Mouse (Mus musculus): ENCODE data around the gene Ripk1. TPM values are rescaled to one million over a fixed set of nuclear protein-coding genes. Genes with fewer than 3 reads are reported as not detected.

Ripk1 gene
- 1 to 10 TPM; 5.7 to 9.7 TPM for total RNA-seq (2021)

DNA sequence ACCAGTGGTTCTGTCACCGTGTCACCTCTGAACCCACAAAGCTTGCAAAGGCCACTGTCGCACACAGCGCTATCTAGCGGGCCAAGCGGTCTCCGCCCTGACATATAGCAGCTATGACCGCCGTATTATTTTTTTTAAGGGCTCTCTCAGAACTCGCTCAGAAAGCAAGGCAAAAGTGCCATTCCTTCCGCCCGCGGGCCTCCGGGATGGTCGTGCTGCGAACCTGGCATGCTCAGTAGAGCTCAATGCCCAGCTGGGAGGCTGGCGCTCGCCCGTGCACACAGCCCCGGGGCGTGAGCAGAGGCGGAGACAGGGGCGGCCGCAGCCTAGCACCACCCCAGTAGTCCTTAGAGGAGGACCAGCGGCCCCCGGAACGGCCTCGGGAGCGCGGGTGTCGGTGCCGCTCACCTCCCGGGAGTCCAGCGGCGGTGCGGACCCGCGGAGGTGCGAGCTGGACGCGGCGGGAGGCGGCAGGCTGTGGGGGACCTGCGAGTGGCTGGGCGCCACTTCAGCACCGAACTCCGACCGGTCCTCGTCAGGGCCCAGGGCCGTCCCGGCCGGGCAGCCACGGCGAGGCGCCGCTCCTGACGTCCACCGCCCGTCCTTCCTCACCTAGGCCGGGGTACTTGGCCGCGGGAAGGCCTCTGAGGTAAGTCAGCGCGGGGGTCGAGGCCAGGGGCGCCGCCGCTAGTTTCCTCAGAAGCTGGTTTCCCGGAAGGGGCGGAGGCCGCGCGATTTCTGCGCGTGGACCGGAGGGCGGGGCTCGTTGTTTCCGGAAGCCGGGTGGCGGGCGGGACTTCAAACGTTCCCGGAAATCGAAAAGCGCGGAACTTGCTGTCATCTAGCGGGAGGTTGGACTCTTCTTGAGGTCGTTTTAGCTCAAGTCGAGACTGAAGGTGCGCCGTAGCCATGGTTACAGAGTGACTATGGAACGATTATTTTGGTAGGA is at the start of gene Ripk1, which contains the start of gene Serpinb6a:
Ripk1 (plus strand) TSS at position 306 of the 949 bp plus-strand sequence.
Serpinb6a (minus strand) TSS at position 737 of the 949 bp plus-strand sequence.
- peak; percentile 79 to 87 for DNase-seq (ENCODE audit: extremely low spot score in 1 of 2, low spot score in 1 of 2)

DNA sequence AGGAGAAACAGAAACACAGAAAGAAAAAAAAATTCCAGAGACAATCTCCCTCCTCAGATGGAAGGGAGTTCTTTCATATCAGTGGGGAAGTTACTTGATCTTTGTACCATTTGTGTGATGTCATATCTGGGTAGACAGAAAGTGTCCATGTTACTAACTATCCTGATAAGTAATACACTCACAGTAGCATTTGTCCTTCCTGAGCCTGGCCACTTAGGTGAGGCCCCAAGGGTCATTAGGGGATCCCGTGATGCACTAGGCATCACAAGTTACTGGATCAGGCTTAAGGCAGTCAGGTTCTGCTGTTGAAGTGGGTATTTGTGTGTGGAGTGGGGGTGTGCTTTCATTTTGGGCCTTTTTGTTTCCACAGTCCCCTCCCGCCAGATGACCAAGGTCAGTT is 49.2 kb upstream of the Ripk1 start:
- DNase-seq (ENCODE audit: extremely low spot score in 1 of 2, low spot score in 1 of 2), result no peak

DNA sequence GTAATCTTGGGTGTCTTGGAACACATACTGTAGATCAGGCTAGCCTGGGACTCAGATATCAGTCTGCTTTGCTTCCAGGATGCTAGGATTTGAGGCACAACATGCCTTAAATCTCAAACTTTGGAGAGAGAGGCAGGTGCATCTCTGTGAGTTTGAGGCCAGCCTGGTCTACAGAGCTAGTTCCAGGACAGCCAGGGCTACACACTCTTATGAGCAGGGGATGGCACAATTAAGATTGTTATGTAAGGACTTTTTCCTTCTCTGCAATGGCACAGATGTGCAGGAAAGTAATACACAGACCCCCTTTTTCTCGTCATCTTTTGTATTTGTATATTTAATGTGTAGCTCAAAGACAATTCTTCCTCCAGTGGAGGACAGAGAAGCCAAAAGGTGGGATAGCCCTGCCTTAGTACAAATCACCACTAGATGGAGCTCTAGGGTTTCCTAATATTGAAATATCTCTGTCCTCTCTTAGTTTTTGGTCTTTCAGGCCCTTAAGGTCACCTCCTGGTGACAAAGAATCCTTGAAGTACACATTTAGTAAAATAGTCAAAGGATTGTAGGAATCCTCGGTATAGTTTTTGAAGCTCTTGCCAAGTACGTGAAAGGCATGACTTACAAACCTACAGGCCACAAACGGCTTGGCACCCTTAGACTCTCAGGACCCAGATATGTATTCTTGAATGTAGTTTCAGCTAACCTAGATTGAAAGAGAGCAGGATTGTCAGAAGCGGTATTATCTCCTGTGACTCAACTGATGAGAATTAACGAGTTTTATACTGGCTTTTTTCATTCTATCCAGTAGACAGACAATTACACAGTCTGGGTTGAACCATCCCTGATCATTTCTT is 45.4 kb upstream of the Ripk1 start:
- DNase-seq (ENCODE audit: extremely low spot score in 1 of 2, low spot score in 1 of 2), result no peak

DNA sequence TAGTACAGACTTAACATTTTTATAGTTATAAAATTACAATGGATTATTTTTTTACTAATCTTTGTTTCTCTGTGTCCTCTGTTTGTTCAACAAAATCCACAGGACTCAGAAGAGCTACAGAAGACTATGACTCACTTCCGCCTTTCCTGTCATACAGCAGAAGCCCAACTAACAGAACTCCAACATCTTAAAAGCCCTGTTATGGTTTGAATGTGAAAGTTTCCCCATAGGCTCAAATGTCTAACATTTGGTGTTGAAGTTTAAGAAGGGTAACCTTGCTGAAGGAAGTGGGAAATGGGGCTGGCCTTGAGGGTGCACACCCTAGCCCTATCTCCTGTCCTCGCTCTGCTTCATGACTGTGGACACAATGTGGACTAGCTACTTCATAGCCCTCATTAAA is 42.4 kb upstream of the Ripk1 start:
- DNase-seq (ENCODE audit: extremely low spot score in 1 of 2, low spot score in 1 of 2), result no peak

DNA sequence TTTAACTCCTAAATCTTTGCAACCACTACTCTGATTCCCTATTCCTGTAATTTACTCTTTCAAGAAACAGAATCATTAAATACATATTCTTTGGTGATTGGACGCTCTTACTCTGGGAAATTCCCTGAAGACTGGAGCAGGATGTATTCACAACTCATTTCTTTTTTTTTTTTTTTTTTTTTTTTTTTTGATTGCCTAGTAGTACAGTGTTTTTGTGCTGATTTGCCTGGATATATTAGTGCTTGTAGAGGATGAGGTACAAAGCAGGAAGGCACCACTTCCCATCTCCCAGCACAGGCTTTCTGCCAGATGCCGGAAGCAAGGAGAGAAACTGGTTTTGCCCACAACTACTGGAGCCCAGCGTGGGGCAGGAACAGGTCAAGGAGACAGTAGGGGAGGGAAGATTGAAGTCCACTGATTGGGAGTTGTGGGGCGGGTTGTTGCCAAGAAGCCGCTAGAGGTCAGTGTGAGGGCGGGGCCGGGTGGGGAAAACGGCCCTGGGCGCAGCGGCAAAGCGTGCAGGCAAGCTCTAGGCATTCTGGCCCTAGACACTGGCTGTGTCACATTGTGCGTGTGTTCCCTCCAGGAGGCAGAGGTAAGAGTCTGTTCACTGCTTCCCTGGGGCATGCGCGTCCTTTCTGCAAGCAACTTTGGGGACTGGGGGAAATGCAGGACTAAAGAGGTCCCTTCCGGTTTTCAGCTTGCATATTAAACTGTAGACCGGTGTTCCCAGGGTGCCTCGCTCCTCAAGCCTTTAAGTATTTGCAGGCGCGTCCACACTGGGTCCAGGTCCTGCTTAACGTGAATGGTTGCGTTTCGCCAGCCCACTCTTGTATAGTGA is 37.7 kb upstream of the Ripk1 start, which contains the start of gene Nqo2:
Nqo2 (plus strand) TSS at position 482 of the 841 bp plus-strand sequence.
- DNase-seq (ENCODE audit: extremely low spot score in 1 of 2, low spot score in 1 of 2), result peak; percentile 33 to 36

DNA sequence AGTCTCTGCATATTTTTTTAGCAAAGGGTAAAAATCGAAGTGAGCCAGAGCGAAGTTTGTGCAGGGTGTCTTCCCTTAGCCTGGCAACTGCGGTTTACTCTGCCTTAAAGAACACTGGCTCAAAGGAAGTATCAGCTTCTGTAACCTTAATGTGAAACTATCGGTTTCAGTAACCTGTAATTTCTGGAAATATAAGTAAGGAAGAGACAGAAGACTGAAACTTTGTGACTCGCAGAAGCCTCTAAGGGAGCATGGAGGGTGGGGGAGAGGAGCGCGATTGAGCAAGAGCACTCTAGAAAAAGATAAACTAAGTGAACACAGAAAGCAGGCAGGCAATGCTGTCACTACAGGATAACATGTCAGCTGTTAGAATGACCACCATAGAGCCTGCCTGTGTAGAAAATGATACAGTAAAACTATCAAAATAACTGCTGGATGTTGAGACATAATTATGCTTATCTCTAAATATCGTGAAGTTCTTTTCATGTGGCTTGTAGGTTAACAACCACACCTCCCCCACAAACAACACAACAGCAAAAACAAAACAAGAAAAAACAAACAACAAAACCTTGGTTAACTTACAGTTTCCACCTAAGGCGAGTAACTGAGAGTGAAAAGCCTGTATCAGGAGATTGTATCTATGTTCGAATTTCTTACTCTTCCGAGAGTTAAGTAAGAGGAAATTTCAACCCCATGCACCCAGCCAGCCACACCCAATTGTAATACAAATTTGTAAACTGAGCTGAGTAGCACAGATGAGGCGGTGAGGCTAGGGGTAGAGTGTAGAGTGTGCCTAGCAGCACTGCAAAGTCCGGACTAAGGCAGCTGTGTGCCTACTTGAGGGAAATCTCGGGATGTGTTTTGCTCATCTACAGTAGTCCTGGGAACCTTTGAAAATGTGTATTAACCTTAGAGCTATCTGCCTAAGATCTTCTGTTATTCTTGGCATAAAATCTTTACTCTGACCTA is 36.8 kb upstream of the Ripk1 start:
- no peak for DNase-seq (ENCODE audit: extremely low spot score in 1 of 2, low spot score in 1 of 2)

DNA sequence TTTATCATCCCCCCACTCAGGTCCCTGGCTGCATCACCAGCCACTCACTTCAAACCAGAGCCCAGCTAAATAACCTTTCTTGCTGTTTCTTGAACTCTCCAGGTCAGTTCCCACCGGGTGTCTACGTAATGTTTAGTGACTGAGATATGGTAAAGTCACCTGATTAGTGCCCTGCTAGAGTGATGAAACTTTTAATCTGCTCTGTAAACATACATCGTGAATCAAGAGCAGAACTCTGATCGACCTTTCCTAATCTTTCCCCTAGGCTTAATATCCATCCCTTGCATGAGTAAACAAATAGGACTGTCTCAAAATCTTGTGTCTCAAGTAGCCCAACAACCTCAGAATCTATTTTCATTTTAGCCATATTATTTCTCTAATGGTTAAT is 36.1 kb upstream of the Ripk1 start:
- no peak for DNase-seq (ENCODE audit: extremely low spot score in 1 of 2, low spot score in 1 of 2)

DNA sequence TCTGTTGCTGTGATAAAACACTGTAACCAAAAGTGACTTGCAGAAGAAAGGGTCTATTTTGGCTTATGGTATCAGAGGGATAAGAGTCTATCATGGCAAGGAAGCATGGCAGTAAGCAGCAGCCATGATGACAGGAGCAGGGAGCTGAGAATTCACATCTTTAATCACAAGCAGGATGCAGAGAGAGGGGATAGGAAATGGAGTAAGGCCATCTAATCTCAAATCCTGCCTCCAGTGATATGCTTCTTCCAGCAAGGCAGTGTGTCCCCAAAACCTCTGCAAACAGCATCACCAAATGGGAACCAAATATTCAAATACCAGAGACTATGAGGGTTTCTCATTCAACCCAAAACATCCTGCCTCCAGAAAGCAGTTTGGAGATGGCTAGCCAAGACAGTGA is 35.6 kb upstream of the Ripk1 start:
- no peak for DNase-seq (ENCODE audit: extremely low spot score in 1 of 2, low spot score in 1 of 2)

DNA sequence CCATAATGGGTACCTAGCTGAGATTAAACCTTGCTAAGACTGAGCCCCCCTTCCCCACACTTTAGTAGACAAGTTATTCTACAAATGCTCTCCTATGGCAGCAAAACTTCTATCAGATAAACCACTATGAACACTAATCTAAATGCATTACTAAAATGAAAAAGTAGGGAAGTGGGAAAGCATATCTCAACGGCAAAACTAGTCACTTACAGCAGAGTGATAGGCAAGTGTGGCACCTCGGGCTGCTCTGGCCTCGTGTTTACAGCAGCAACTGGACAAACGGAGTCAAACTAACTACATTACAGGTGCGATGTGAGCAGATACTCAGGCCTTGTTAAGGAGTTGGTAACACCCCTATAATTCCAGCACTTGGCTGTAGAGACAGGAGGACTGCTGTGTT is 12.5 kb upstream of the Ripk1 start:
- DNase-seq (ENCODE audit: extremely low spot score in 1 of 2, low spot score in 1 of 2), result no peak

DNA sequence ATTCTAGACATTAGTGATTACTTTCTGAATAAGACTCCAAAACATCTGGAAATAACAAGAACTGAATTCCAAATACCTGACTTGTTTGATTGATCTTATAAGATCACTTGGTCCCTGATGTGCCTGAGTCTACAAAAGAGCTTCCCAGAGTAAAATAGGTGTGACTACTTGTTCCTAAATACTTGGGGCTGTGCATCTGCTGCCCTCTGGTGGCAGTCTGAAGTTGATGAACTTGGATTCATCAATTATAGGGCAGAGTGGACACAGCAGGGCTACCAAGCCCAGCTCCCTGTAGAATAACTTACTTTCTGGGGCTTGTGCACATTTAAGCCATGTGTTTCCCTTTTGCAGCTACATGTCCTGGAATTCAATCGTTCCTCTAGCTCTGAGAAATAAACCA is 7.0 kb upstream of the Ripk1 start:
- peak; percentile 50 to 79 for DNase-seq (ENCODE audit: extremely low spot score in 1 of 2, low spot score in 1 of 2)

DNA sequence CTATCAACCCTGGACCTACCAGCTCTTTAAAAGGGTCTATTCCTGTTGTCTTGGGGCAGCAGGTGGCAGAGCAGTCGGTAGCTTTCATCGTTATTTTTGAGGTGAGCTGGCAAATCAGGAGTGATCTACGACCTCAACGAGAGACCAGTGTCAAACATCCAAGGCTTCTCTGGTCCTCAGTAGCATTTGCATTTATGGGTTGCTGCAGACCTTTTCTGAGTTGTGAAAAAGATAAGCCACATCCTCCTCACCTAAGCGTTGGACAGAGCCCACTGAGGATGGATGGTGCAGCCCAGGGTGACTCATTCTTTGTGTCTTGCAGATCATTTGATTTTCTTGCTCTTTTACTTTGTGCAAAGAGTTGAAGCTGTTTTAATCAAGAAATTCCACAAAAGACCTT is 895 bp downstream of the Ripk1 start:
- DNase-seq (ENCODE audit: extremely low spot score in 1 of 2, low spot score in 1 of 2), result no peak

DNA sequence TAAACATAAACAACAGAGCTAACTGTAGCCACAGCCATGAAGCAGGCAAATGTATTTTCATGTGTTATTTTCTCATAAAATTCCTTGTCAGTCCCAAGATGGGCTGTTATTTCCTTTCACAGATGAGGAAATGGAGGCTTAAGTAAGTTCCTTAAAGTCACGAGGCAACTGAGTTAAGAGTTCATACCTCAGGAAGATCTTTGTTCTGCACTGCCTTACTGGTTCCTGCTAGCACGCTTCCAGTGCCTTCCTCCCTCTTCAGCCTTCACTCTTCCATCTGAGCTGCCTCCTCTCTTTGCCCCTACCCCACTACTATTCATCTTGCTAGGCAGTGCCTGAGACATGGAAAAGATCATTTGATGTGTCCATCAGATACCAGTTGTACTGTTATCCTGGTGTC is 5.1 kb downstream of the Ripk1 start:
- DNase-seq (ENCODE audit: extremely low spot score in 1 of 2, low spot score in 1 of 2), result no peak

DNA sequence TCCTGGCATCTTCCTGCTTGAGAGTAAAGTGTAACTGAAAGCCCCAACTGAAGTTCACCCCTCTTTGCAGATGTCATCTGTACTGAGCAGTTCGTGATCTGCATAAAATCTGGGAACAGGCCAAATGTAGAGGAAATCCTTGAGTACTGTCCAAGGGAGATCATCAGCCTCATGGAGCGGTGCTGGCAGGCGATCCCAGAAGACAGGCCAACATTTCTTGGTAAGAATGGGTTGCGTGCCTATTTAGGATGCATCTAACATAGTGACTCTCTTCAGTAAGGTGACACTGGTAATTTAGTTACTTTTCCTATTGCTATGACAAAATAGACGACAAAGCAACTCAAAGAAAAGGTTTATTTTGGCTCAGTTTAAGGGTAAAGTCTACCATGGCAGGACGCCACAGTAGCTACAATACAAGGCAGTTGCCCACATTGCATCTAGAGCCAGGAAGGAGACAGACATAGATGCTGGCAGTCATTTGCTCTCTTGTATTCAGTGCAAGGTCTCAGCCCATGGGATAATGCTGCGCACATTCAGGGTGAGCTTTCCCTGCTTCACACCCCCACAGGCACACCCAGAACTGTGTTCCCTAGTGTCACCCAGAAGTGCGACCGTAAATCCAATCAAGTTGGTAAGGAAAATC is 14.9 kb downstream of the Ripk1 start:
- DNase-seq (ENCODE audit: extremely low spot score in 1 of 2, low spot score in 1 of 2), result no peak

DNA sequence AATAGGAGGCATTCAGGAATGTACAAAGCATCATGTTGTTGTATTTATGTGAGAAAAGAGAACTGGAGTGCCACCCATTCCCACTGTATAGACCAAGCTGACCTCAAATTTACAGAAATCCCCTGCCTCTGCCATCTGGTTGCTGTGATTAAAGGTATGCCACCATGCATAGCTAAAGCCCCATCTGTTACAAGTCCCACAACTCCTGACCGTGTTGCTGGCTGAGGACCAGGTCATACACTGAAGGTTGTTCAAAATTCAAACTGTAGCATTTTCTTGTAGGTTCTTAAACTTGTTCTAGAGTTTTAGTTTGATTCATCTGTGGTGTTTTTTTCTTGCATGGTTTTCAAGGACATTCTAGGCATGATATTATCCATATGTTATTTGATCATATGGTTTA is 16.4 kb downstream of the Ripk1 start:
- no peak for DNase-seq (ENCODE audit: extremely low spot score in 1 of 2, low spot score in 1 of 2)

DNA sequence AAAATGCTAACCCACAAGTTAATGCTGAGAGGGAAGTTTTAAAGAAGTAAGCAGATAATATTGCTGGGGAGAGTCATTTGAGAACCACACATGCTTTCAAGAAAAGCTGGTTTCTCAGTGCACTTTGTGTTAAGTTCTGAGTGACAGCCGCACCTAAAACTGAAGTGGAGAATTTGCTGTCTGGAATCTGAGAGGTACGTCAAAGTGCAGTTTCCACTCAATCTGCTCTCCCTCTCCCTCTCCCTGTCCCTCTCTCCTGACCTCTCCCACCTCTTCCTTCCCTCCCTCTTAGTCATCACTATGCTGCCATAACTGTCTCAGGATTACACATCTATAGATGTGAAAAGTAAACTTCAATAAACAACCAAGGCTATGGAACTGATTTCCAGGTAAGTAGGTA is 19.8 kb downstream of the Ripk1 start:
- DNase-seq (ENCODE audit: extremely low spot score in 1 of 2, low spot score in 1 of 2), result no peak

DNA sequence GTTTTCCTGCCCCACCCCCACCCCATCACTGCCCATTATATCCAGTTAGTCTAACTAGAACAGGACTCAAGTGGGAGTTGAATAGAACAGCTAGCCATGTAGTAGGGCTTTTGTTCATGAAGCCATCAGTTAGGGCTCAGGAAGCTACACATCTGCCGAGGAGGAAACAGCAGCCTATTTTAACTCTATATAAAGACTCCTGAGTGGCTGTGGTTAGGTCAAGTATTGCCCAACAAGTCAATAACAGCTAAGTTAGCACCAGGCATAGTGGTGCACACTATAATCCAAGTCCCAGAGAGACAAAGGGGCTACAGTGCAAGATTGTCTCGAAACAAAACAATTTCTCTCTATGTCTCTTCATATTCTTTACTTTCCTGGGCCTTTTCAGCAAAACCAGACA is 29.9 kb downstream of the Ripk1 start:
- no peak for DNase-seq (ENCODE audit: extremely low spot score in 1 of 2, low spot score in 1 of 2)

DNA sequence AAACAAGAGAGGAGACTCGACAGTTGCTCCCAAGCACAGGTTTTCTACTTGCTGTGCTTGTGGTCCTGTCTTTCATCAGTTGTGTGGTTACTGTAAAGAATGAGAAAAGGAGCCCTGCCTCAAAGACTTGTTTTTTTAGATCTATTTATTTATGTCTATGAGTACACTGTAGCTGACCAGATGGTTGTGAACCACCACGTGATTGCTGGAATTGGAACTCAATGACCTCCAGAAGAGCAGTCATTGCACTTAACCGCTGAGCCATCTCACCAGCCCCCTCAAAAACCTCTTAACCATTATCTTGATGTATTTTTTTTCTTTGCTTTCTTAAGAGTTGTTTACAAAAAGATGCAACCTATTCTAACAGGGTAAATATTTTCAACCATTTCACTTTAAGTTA is 33.3 kb downstream of the Ripk1 start:
- no peak for DNase-seq (ENCODE audit: extremely low spot score in 1 of 2, low spot score in 1 of 2)

DNA sequence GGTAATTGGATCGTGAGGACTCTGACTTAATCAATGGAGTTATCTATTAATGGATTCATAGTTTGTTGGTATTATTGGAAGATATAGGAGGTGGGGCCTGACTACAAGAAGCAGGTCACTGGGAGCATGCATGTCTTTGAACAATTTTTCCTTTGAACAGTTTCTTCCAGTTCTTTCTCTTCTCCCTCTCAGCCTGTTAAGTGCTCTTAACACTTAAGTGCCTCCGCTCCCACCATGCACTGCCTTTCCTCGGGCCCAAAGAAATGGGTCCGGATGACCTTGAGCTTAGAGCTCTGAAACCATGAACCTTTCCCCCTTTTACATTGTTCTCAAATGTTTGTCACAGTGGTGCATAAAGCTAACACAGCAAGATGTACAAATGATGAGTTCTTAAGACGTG is 34.6 kb downstream of the Ripk1 start:
- no peak for DNase-seq (ENCODE audit: extremely low spot score in 1 of 2, low spot score in 1 of 2)
